Mouse (Mus musculus) urinary bladder, postnatal 25 days (tissue): ENCODE data around the gene Pip5k1a.
A peak's percentile ranks its signal among the peaks of the same experiment; 100 is the strongest.
"Not testable (repeated sequence)": the region's sequence is repeated elsewhere in the genome, so short reads cannot be mapped to it uniquely, and the experiment has no call there.

Experiments
- DNase-seq: peaks from one replicate; pipeline ENCODE4 v3.0.0; 2022; ENCODE audit warnings: low spot score

The Pip5k1a gene

DNA sequence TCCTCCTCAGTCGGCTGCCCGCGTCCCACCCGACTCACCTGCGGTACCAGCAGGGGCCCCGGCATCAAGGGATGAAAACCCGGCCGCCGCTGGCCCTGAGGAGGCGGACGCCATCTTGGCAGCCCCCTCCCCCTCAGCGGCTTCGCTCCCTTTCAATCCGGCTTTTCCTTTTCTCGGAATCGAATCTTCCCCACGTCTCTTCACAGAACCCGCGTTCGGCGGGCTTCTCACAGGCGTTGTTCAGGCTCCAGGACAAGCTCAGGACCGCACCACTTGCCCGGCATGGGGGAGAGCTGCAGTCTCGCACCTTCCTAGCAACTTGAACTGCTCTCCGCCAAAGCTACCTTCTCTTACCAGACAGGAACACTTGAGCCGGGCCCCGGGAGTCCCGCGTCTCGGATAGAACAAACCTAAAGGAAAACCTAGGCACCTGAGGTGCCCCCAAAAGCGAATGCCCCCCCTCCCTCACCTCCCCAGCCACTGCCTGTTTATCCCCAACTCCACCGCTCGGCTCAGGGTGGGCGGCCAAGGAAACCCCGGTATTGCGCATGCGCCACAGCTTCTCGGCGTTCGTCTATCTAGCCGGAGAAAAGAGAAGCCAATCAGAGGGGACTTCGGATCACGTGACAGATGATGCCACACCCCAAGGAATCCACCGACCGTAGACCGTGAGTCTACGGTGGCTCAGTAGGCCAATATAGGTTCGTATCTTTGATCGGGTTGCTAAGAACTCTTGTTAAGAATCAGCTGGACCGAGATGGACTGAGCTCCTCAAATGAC is at the start of gene Pip5k1a:
Pip5k1a (minus strand) TSS at position 593 of the 780 bp plus-strand sequence.
- DNase-seq: peak; percentile 93

DNA sequence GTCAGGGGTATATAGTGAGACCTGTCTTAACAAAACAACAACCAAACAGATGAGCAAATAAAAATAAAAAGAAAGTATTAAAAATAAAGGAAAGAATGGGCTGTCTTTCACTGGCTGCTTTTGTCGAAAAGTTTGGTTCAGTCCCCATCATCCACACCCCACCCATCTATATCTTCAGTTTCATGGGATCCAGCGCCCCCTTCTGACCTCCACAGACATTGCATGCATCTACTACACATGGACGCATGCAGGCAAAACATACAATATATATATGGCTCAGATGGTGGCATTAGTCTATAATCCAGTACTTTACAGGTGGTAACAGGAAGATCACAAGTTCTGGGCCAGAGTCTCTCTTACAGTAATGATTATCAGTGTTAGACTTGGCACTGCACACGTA is 47.1 kb upstream of the Pip5k1a start:
- no peak for DNase-seq

DNA sequence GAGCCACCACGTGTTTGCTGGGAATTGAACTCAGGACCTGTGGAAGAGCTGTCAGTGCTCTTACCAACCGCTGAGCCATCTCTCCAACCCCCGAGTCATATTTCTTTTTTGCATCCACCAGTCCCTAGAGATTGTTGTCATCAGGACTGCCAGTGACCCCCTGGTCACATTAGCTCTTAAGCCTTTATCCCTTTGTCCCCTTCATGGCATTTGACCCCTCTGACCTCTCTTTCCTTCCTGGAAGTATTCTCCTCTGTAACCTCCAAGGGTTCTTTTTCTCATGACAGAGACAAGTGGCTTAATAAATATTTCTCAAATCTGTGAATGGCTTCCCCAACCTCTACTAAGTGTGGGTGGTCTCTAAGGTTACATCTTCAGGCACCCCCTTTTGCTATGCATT is 41.2 kb upstream of the Pip5k1a start:
- DNase-seq: no peak

DNA sequence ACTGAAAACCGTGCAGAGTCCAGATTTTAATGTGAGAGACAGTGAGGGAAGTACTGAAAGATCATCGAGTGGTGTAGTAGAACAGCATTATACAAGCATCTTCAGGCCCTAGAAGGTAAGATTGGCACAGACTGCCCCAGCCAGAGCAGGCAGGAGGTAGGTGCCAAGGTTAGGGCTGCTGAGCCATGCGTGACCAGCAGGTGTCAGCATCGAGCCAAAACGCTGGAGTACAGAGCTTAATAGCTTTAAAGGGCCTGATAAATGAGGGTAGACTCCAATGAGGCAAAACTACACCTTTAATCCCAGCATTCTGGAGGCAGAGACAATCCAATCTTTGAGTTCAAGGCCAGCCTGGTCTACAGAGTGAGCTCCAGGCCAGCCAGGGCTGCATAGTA is 35.9 kb upstream of the Pip5k1a start:
- peak; percentile 89 for DNase-seq

DNA sequence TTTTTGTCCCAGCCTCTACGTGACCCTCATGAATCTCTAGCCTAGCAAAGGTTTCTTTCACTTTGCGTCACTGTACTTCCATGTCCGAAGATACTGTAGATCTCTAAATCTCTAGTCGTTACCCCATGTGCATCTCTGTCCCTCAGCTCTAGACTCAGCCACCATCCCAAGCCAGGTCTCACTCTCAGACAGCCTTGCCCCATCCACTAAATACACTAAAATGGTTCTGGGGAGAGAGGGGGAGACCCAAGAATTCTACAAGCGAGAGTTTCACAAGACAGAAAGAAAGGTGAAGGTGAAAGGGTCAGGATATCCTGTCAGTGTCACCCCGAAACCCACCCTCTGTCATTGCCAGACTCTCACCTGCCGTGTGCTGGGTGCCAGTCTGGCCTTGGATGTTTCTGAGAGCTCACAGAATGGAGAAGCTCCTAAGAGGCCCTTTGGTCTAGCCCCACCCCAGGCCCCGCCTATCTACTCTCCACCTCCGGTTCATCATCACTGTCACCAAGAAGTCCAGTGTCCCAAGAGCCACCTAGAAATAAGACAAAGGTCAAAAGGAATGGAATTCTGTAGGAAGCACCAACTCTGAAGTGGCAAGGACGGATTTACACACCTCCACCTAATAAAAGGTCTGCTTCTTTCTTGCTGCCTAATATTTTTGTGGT is 35.4 kb upstream of the Pip5k1a start, which contains the start of gene Tnfaip8l2:
Tnfaip8l2 (minus strand) TSS at position 409 of the 665 bp plus-strand sequence.
- DNase-seq: no peak

DNA sequence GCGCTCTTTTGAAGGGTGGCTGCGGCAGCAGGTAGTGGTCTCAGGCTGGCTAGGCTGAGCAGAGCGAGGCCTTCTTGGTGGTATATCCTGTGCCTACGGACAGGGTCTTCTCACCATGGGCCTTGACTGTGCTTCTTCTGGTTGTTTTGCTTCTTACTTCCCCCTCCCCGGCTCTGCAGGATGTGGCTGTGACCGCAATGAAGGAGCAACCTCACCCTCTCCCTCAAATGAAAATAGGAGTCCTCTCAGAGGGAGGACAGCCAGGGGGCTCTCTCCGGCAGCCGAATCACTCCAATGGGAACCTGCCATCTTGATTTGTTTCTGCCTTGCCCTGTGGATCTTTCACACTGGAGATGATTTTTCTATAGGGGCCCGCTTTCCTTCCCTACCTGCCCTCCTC is 34.7 kb upstream of the Pip5k1a start:
- no peak for DNase-seq

DNA sequence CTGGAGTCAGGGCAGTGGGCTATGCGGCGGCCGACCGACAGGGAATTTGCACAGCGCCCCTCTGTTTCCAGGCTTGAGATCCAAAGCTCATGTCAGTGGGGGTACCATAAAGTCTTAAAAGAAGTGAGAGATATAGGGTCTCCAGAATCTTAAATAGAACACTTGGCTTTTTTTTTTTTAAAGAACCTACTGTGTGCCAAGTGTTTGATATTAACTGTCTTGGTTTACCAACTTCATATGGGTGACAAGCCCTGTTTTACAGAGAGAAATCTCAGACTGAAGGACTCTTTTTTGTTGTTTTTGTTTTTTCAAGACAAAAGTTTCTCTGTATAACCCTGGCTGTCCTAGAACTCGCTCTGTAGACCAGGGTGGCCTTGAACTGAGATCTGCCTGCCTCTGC is 34.1 kb upstream of the Pip5k1a start:
- no peak for DNase-seq

DNA sequence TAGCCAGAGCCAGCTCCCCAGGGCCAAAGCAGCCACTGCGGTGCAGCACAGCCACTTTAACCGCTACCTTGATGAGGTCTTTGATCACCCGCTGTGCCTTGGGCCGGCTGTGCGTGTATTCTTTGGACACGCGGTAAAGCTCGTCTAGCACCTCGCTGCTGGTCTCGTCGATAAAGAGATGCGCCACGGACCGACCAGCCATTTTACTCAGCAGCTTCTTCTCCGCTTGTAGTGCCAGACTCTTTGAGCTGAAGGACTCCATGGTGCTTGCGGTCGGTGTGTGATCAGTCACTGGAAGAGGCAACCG is 33.5 kb upstream of the Pip5k1a start:
- DNase-seq: no peak

DNA sequence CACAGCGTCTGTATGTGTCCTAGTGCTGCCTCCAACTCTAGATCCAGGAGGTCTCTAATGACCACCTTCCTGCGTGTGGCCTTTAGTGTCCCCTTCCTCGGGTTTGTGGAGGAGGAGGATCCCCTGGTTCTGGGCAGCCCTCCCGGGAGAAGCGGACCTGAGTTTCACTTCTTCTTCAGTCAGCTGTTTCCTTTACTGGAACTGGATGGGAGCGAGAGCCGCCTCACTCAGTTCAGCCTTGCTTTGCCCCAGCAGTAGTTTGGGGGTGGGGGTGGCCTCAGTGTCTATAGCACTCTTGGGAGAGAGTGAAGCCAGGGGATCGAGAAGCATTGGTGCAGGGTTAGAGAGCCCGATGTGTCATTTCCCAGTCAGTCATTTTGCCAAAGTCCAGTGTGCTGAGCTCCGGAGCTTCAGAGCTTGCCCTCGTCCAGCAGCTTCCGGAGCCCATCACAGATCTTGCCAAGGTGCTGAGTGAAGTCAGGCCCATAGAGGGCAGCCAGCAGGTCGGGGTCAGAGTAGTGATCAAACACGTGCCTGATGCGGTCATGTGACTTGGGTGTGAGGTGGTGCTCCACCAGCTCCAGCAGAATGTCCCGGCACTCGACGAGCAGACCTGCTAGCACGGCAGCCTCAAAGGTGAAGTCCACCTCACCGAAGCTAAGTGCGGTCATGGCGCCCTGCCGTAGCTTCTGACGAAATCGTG is 33.0 kb upstream of the Pip5k1a start:
- DNase-seq: no peak

DNA sequence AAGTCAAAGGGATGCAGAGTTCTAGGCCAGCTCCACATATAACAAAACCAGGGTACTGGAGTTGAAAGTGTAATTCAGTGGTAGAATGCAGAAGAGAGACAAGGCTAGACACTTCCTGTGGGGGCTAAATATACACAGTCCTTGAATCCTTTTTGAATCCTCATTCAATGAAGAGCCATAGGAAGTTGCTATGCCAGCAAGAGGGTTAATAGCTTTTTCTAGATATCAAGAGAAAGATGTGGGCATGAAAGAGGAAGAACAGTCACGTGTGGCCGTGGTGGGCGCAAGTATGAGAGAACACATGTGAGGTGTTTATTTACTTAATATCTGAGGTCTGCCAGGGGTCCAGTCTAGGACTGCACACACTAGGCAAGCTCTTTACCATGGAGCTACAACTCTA is 29.6 kb upstream of the Pip5k1a start:
- DNase-seq: no peak

DNA sequence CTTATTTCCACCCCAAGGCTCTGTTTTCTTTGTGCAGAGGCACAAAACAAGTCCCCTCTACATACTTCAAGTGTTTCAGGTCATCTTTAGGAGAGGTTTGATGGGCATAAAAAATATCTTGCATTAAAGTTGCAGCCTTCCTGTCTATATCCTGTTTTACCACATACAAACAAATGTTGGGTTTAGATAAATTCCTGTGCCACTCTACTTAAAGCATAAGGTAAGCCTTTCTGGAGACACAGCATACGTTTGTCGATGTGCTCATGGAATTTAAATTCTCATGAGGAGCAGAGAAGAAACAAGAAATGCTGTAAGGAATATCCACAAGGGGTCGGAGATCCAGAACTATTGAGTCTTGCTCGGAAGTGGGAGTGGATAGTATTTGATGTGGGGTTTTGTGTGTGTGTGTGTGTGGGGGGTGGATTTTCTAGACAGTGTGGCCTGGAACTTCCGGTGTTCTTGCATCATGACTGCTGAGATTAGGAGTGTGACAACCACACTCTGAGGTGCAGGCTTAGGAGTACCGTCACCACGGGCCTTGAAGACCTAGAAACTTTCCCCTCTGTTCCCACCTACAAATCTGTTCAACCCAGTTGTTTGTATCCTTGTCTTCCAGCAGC is 28.8 kb upstream of the Pip5k1a start:
- DNase-seq: no peak

DNA sequence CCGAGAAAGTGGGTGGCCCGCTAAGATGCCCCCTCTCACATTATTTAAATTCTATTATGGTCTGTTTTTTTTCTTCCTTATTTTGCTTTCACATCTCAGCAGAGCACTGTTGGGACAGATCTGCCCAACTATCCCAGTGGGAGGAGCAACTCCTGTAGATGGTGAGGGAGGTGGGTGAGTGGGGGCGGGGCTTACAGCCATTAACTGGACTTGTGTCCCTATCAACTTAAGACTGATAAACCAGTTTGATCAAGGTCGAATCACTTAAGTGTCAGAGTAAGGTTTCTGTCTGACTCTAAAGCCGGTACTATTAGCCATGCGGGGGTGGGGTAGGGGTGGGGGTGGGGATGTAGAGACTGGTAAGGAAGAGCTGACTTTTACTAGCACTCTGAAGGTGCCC is 28.3 kb upstream of the Pip5k1a start:
- DNase-seq: peak; percentile 39

DNA sequence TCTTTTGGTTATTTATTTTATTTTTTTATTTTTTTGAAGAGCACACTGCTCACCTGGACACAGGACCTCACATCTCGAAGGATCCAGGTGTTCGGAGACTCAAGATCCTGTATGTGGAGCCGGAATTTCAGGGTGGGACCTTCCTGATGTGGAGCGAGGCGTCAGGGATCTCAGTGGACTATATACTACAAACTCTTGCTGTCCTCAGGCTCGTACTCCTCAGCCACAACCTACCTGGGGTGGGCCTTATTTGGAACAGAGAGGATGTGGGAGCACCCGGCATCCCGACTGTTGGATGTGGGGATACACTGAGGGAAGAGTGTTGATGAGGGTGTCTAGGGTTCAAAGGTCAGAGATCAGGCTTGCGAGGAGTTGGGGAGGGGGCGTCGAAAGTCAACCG is 27.4 kb upstream of the Pip5k1a start:
- not testable (repeated sequence) for DNase-seq

DNA sequence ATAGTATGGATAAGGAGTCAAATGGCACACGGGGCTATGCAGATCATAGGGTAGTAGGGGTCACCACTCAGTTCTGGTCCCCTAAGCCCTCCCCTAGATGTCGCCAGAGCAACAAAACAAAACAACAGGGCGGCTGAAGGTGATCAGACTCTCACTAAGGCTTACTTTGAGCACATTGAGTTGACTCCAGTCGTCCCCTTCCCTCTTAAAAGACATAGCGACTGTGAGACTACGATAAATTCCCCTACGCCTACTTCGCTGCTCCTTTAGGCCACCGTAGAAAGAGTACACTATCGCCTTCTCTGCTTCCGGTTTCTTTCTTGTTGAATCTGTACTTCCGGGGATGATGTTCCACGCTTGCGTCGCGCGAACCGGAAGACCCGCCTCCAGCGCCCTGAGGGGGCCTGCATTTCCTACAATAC is 27.0 kb upstream of the Pip5k1a start, which contains the start of the genes Scnm1 and Lysmd1:
Scnm1 (minus strand) TSS at position 332 of the 422 bp plus-strand sequence.
Lysmd1 (plus strand) TSS at position 409 of the 422 bp plus-strand sequence.
- peak; percentile 75 for DNase-seq

DNA sequence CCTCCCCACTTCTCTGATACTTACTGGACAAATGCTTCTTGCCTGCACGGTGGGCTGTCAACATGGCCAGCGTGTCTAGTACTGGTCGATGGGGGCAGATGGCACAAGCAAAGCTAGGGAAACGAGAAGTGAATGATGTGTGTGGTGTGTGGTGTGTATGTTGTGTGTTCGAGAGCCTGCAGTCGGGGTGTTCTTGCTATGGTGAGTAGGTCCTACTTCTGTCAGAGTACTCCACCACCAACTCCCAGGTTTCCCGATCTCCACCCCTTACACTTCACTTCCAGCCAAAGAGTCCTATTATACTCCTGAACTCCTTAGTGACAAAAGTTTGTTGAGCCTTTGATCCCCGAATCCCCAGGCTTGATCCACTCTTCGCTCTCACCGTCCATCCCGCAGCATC is 26.4 kb upstream of the Pip5k1a start:
- DNase-seq: no peak

DNA sequence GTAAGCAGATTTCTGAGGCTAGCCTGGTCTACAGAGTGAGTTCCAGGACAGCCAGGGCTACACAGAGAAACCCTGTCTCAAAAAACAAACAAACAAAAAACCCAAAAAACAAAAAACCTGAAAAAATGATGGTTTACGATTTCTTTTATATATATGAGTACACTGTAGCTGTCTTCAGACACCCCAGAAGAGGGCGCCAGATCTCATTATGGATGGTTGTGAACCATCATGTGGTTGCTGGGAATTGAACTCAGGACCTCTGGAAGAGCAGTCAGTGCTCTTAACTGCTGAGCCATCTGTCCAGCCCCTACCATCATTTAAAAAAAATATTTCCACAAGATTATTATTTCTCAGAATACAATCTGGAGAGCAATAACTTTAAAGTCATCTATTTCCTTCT is 25.7 kb upstream of the Pip5k1a start:
- DNase-seq: not testable (repeated sequence)

DNA sequence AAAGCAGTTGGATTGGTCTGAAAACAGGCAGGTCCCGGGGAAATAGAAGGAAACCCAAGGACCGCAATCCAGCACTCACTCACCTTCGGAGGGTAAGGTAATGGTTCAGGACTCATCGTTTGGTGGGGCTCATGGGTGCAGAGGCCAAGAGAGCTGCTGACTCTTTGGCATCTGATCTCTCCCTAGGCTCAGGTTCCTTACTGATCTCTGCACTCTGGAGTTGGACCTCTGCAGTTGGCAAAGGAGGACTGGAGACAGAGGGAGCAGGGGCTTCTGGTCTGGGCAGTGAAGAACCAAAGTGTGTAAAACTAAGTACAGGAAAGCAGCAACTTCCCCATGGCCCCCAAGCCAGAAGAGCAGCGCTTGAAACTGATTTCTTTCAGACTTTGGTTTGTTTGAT is 23.4 kb upstream of the Pip5k1a start:
- DNase-seq: no peak

DNA sequence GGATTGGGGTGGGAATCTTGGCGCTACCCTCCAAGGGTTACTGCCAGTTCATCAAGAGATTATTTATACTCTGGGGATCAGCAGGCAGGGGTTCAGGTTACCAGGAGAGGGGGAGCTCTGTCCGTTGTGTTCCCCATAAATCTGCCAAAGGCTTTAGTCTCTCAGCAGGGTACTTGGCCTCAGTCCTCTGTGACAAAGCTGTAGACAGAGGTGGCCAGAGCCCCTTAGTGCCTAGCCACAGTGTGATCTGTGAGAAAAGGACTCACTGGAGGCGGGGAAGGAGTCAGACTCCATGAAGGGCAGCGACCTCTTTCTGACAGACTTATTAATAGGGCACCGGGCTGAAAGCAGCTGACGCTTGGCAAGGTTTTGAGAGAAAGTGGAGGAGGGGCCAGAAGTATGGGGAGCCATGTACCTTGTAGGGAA is 22.5 kb upstream of the Pip5k1a start:
- no peak for DNase-seq

DNA sequence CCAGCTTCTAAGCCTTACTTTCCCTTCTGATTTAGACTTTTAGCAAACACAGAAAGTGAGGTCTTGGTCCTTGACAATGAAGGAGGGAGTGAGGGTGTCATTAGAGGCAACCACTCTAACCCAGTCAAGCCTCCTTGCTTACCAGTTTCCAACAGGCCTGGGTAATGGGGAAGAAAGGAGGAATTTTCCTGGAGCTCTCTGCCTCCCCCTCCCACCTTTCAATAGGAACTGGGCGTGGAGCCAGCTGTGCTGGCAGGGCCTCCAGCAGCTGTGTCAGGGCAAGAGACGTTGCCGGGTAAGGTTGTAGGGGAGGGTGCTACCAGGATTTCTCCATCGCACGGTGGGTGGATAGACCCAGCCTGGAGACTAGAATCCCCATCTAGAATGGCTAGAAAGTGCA is 18.2 kb upstream of the Pip5k1a start:
- DNase-seq: no peak

DNA sequence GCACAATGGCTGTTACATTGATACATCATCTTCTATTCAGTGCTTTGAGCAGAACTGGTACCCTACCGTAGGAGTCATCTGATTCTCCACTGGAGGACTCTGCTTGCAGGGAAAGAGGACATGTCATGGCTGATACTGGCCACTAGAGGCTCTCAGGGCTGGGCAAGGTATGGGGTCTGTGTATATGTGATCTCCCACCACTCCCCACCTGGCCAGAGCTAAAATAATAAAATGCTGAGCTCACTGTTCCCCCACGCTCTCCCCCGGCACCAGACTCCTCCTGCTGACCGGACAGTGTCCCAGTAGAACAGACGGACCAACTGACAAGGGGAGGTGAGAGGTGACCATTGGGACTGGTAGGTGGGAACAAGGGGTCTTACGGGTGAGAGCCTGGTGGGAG is 17.5 kb upstream of the Pip5k1a start, which contains the start of gene Tmod4:
Tmod4 (plus strand) TSS at position 231 of the 400 bp plus-strand sequence.
- no peak for DNase-seq

DNA sequence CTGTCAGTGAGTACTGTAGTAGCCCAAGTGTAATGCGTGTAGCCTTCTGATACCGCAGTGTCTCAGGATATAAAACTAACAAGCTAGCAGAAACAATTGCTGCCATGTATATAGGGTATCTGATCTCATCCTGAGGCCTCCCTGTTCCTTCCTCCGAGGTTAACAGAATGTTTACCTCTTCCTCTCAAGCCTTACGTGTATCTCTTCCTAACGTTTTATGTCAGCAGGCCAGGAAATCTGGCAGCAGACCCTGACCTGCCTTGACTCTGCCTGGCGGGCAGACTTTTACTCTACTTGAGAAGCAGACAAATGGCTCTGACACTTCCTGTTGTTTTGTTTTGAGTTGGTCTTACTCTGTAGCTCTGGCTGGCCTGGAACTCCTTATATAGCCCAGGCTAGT is 14.8 kb upstream of the Pip5k1a start:
- DNase-seq: no peak

DNA sequence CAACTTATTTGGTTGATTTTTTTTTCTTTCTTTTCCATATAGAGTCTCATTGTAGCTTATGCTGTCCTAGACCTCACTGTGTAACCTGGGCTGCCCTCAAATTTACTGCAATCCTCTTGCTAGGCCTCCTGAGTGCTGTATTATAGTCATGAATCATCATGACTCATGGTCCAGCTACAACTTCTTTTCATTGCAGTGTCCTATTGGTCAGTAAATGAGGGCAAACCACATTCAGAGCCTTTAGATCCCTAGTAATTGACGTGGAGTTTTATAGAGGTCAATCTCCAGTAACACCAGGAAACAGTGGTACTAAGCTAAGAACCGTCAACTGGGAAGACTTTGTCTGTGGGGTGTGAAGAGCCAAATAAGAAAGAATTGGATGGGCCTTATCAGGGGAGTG is 11.0 kb upstream of the Pip5k1a start:
- DNase-seq: no peak
